8 mouse cellular contexts compared by ENCODE assay signal in the genomic region with DNA sequence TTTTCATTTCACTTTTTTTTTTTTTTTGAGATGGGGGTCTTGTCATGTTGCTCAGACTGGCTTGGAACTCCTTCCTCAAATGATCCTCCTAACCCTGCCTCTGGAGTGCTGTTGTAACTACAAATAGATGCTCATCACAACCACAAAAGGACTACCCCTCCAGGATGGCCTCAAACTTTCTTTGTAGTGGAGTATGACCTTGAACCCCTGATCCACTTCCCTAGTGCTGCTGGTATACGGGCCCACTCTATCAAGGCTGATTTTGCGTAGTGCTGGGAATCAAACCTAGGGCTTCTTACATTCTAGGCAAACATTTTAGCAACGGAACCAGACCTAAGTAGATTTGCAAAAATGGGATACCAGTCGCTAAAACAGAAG. TPM values are rescaled to one million over a fixed set of nuclear protein-coding genes. Genes with fewer than 3 reads are reported as not detected.
DNase-seq lines count a peak whose midpoint lies in the region; ATAC-seq lines count a peak whose summit lies in the region.

No protein-coding gene starts in this region.

- H3K4me2 ChIP-seq in kidney, embryonic 15.5 days = peak overlapping the region; percentile 62
- peak overlapping the region; percentile 65 for H3K4me2 ChIP-seq in heart, embryonic 15.5 days

- H3K27me3 ChIP-seq in kidney, embryonic 15.5 days = no peaks in the 10 kb centered on the region
- no peaks in the 10 kb centered on the region for H3K27me3 ChIP-seq in heart, embryonic 15.5 days

- no peaks in the 10 kb centered on the region for H3K9me3 ChIP-seq in kidney, embryonic 15.5 days (replicated peaks)
- H3K9me3 ChIP-seq in heart, embryonic 15.5 days (replicated peaks) = no peaks in the 10 kb centered on the region

- WGBS in kidney, embryonic 15.5 days = 25% methylated on average over 4 of the region's 4 CpGs
- whole genome bisulfite sequencing in heart, embryonic 15.5 days = 23% methylated on average over 4 of the region's 4 CpGs

- H3K4me1 ChIP-seq in kidney, embryonic 15.5 days = peaks cover 27% of the 10 kb centered on the region
- H3K4me1 ChIP-seq in heart, embryonic 15.5 days (replicated peaks) = peaks cover 27% of the 10 kb centered on the region

- H3K4me3 ChIP-seq in kidney, embryonic 15.5 days (replicated peaks) = peak overlapping the region; percentile 89
- H3K4me3 ChIP-seq in heart, embryonic 15.5 days = peak overlapping the region; percentile 76

- ATAC-seq in kidney, embryonic 15.5 days (replicated peaks; ENCODE audit: low FRiP score) = no peak
- ATAC-seq in heart, embryonic 15.5 days (replicated peaks; ENCODE audit: insufficient number of reproducible peaks, insufficient read depth, low FRiP score, low read depth) = no peak
- ATAC-seq in megakaryocyte, adult 5-6 weeks (ENCODE audit: poor library complexity, severe bottlenecking) = peak; percentile 10
- no peak for ATAC-seq in activated CD4-positive, CD25-positive, alpha-beta regulatory T cell, adult 4 months

- H3K36me3 ChIP-seq in kidney, embryonic 15.5 days = no peaks in the 10 kb centered on the region
- H3K36me3 ChIP-seq in heart, embryonic 15.5 days = no peaks in the 10 kb centered on the region

- H3K9ac ChIP-seq in kidney, embryonic 15.5 days = peak overlapping the region; percentile 50
- H3K9ac ChIP-seq in heart, embryonic 15.5 days = peak overlapping the region; percentile 53

- peak overlapping the region; percentile 69; the same call in 1 of the 2 replicates for H3K27ac ChIP-seq in kidney, embryonic 15.5 days
- H3K27ac ChIP-seq in heart, embryonic 15.5 days = peak overlapping the region; percentile 63

- DNase-seq in kidney, postnatal 36 days = no peak
- peak; percentile 4 for DNase-seq in brain, adult 2 months (ENCODE audit: low read depth, low spot score)
- no peak for DNase-seq in MN1 (ENCODE audit: low spot score)
- DNase-seq in frontal cortex, postnatal 36 days (ENCODE audit: low spot score in 2 of 2) = no peak

RNA-seq across cellular contexts. Expression of a gene that starts 0.9 kb away (rescaled TPM):
- polyA plus RNA-seq in kidney, embryonic 15.5 days (2015; fragmentation: Nextera tagmentation; extraction: Ambion mirVana) = 46.4 and 51.3 TPM in 2 replicates
- polyA plus RNA-seq in heart, embryonic 15.5 days (2015; fragmentation: Nextera tagmentation; extraction: Ambion mirVana) = 82.2 and 89.1 TPM in 2 replicates
- 149 and 152 TPM in 2 replicates for total RNA-seq in megakaryocyte, adult 5-6 weeks (2015)
- 117 and 128 TPM in 2 replicates for total RNA-seq in megakaryocyte, adult 5-6 weeks (2017)
- polyA plus RNA-seq in activated CD4-positive, CD25-positive, alpha-beta regulatory T cell, adult 4 months (2017; shearing (Covaris generic)) = 1 to 10 TPM in 1 of 2 experiments, under 1 TPM in 1; 0.89 to 1.0 TPM

Comparison
In these comparisons a context has a peak if more than half of its experiments do, and no peak if none do; other contexts are left out.
1. RNA of a gene that starts 0.9 kb away (polyA plus RNA-seq): 82.2 to 89.1 TPM in heart, embryonic 15.5 days and 46.4 to 51.3 TPM in kidney, embryonic 15.5 days; 0.89 to 1.0 TPM in activated CD4-positive, CD25-positive, alpha-beta regulatory T cell, adult 4 months; every median in the first group is over 10 times any median in the second.